Mouse (Mus musculus) embryonic facial prominence, embryonic 10.5 days (tissue): ENCODE results near the gene Yif1b. TPM values are rescaled to one million over a fixed set of nuclear protein-coding genes. Genes with fewer than 3 reads are reported as not detected.
A peak's percentile ranks its signal among the peaks of the same experiment; 100 is the strongest.

Experiments used
- DNase-seq: peaks from one replicate; pipeline ENCODE4 v3.0.0-alpha.2; 2017; ENCODE audit warnings: low spot score
- H3K27ac ChIP-seq: fragments of 300-500 bp; sonication (generic); replicated peaks from 2 replicates; pipeline ENCODE4 v1.5.1; 2016; ENCODE audit warnings: mild to moderate bottlenecking
- H3K27me3 ChIP-seq: fragments of 300-500 bp; sonication (generic); replicated peaks from 2 replicates; pipeline ENCODE4 v1.6.1; 2016; ENCODE audit warnings: low read depth, mild to moderate bottlenecking; ENCODE audit not compliant: poor library complexity, severe bottlenecking
- H3K36me3 ChIP-seq: fragments of 300-500 bp; sonication (generic); replicated peaks from 2 replicates; pipeline ENCODE4 v1.6.1; 2016; ENCODE audit warnings: mild to moderate bottlenecking, moderate library complexity
- H3K4me1 ChIP-seq: fragments of 300-500 bp; sonication (generic); 2 replicates; pipeline ENCODE4 v1.6.1; 2016
- H3K4me3 ChIP-seq: fragments of 300-500 bp; sonication (generic); 2 replicates; pipeline ENCODE4 v1.5.1; 2016; ENCODE audit warnings: mild to moderate bottlenecking, moderate library complexity
- H3K9me3 ChIP-seq: fragments of 300-500 bp; sonication (generic); 2 replicates; pipeline ENCODE4 v1.6.1; 2016; ENCODE audit warnings: mild to moderate bottlenecking
- WGBS: fragments of 180-500 bp; shearing (Covaris S2); methylation state at CpG from one replicate; pipeline ENCODE4 v1.1.7; 2016; 5-methylcytosine and 5-hydroxymethylcytosine counted together
- polyA plus RNA-seq: library from polyadenylated mRNA; unstranded; fragments of >200 nt; fragmentation: Nextera tagmentation; extraction: Ambion mirVana; gene quantifications from 2 replicates; pipeline ENCODE4 v1.2.1, GENCODE M21; 2016

The Yif1b gene
- polyA plus RNA-seq, 1 experiment from 2014 or later, result 100 TPM

DNA sequence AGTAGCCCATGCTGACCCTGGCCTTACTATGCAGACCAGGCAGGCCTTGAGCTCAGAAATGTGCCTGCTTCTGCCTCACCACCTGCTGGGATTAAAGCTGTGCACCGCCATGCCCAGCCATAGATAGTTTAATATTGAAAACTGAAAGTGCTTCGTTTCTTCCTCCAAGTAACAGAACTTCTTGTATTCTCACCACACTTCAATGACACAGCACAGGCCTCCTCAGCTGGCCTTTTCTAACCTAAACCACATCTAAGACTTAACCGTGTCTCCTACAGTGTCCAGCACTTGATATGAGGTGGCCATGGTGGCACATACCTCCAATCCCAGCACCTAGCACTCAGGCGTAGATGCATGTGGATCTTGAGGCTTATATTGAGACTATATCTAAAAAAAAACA, 32.3 kb downstream of the Yif1b start:
- no peaks in the 10 kb centered on the region for H3K36me3 ChIP-seq
- no peak overlapping the region for H3K27ac ChIP-seq
- peaks cover 11% of the 10 kb centered on the region; the same call in 1 of the 2 replicates for H3K4me1 ChIP-seq
- no peaks in the 10 kb centered on the region for H3K9me3 ChIP-seq
- 89% methylated on average over 4 of the region's 4 CpGs for WGBS
- H3K27me3 ChIP-seq, result no peaks in the 10 kb centered on the region
- no peak for DNase-seq
- H3K4me3 ChIP-seq, result no peak overlapping the region

GRCm38 (mm10) chr7:29271687-29272465, 33.7 kb downstream of the Yif1b start:
- no peak for DNase-seq
- H3K36me3 ChIP-seq, result no peaks in the 10 kb centered on the region
- peaks cover 3% of the 10 kb centered on the region; the same call in 1 of the 2 replicates for H3K4me1 ChIP-seq
- no peak overlapping the region for H3K4me3 ChIP-seq
- H3K27ac ChIP-seq, result no peak overlapping the region
- H3K9me3 ChIP-seq, result no peaks in the 10 kb centered on the region
- H3K27me3 ChIP-seq, result no peaks in the 10 kb centered on the region
- WGBS, result 83% methylated on average over 8 of the region's 8 CpGs

DNA sequence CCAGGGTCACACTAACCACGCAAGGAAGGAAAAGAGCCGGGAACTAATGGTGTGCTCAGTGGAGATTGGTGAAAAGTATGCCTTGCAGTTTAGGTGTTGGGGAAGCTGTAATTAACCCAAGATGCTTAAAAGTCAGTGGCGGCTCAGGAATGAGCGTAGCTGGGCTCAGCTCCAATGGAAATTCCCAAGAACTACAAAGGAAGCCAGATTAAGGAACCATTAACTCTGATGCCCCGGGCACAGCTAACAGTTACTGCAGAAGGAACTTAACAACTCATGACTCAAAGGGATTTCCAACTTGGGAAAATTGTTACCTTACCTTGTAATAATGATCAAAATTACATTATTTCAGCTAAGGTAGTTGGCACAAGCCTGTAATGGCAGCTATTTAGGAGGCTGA, 38.6 kb downstream of the Yif1b start:
- Histone ChIP-seq H3K36me3 (no peaks in the 10 kb centered on the region), H3K4me3 (no peak overlapping the region), H3K9me3 (no peaks in the 10 kb centered on the region), H3K27me3 (peaks cover 28% of the 10 kb centered on the region), H3K4me1 (peaks cover 23% of the 10 kb centered on the region), H3K27ac (no peak overlapping the region)
- WGBS, result 69% methylated on average over 5 of the region's 5 CpGs
- DNase-seq, result no peak

DNA sequence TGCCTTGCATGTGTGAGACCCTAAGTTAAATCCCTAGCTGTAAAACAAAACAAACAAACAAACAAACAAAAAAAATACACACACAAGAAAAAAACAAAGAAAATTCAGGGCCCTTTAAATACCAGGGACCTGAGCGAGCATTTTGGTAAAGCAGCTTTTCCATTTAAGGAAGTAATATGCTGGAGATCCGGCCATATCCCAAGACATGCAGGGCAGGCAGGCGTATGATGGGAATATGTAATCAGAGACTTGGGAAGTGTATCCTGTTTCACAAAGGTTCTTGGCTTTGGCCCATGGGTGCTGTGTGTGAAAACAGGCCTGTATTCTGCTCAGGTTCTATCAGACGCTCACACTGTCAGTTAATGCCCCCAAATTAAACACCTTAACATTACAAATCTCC, 39.4 kb downstream of the Yif1b start:
- no peak for DNase-seq

DNA sequence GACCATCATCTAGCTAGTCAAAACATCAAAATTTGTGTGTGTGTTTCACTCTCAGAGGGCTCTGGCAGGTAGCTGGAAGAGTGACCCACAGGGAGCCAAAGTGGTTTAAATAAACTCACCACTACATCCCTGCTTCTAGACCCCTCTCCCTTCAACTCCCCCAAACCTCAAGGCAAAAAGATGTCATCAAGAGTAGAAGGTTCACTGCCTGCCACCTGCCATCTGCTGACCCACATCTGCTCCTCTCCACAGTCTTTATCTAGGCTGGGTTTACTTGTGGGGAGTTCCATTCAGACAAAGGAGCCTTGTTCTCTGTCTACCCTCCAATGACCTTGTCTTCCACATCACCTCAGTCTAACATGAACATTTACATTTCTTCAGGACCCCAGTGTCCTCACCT, 41.1 kb downstream of the Yif1b start:
- no peak overlapping the region for H3K27ac ChIP-seq
- no peak for DNase-seq
- H3K4me3 ChIP-seq, result no peak overlapping the region
- H3K27me3 ChIP-seq, result peaks cover 50% of the 10 kb centered on the region
- H3K9me3 ChIP-seq, result no peaks in the 10 kb centered on the region
- peaks cover 30% of the 10 kb centered on the region for H3K4me1 ChIP-seq
- H3K36me3 ChIP-seq, result no peaks in the 10 kb centered on the region

More for the DNA sequence above, 39.4 kb downstream of the Yif1b start:
- no peak overlapping the region for H3K27ac ChIP-seq
- H3K27me3 ChIP-seq, result peaks cover 36% of the 10 kb centered on the region
- H3K36me3 ChIP-seq, result no peaks in the 10 kb centered on the region
- WGBS, result 91% methylated on average over 4 of the region's 4 CpGs
- no peaks in the 10 kb centered on the region for H3K9me3 ChIP-seq
- H3K4me1 ChIP-seq, result peaks cover 30% of the 10 kb centered on the region
- H3K4me3 ChIP-seq, result no peak overlapping the region

DNA sequence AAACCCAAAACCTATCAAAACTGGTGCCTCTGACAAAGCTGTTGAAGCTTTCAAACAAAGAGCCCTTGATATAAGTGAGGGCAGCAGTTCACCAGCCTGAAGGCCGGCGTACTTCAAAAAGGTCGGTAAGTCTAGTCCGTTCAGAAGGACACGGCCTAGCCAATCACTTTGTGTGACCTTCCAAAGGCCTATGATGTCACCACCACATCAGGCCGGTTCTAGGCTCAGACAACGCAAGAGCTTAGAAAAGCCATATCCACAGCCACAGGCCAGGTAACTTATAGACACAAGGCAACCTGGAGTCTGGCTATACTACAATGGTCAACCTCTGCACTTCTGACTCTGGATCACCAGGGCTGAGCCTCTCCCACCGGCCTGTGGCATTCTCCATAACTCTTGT, 41.8 kb downstream of the Yif1b start:
- no peak for DNase-seq
- H3K4me3 ChIP-seq, result peak overlapping the region; percentile 76; the same call in 1 of the 2 replicates
- H3K4me1 ChIP-seq, result peaks cover 30% of the 10 kb centered on the region
- no peaks in the 10 kb centered on the region for H3K9me3 ChIP-seq
- H3K27ac ChIP-seq, result no peak overlapping the region
- H3K27me3 ChIP-seq, result peaks cover 56% of the 10 kb centered on the region
- H3K36me3 ChIP-seq, result no peaks in the 10 kb centered on the region
- 65% methylated on average over 8 of the region's 8 CpGs for WGBS

DNA sequence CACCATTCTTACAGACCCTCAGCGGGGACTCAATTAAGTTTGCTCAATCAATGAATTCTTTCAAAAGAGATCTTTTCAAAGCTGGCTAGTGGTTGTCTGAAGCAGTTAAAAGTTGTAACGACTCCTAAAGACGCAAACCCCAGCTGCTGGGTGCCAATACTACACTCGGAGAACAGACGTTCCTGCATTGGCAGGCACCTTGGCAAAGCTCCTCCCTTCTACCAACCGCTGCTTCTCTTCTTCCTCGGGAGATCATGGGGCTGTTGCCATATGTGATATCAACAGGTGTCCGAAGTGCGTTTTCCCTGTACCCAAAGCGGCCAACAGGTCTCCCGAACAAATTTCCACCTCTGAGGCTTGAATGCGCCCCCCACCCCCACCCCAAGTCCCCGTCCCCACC, 42.7 kb downstream of the Yif1b start:
- Histone ChIP-seq H3K4me1 (peaks cover 30% of the 10 kb centered on the region), H3K27ac (peak overlapping the region; percentile 85), H3K4me3 (peak overlapping the region; percentile 76), H3K36me3 (no peaks in the 10 kb centered on the region), H3K9me3 (no peaks in the 10 kb centered on the region), H3K27me3 (peaks cover 64% of the 10 kb centered on the region)
- 12% methylated on average over 13 of the region's 13 CpGs for WGBS
- no peak for DNase-seq

DNA sequence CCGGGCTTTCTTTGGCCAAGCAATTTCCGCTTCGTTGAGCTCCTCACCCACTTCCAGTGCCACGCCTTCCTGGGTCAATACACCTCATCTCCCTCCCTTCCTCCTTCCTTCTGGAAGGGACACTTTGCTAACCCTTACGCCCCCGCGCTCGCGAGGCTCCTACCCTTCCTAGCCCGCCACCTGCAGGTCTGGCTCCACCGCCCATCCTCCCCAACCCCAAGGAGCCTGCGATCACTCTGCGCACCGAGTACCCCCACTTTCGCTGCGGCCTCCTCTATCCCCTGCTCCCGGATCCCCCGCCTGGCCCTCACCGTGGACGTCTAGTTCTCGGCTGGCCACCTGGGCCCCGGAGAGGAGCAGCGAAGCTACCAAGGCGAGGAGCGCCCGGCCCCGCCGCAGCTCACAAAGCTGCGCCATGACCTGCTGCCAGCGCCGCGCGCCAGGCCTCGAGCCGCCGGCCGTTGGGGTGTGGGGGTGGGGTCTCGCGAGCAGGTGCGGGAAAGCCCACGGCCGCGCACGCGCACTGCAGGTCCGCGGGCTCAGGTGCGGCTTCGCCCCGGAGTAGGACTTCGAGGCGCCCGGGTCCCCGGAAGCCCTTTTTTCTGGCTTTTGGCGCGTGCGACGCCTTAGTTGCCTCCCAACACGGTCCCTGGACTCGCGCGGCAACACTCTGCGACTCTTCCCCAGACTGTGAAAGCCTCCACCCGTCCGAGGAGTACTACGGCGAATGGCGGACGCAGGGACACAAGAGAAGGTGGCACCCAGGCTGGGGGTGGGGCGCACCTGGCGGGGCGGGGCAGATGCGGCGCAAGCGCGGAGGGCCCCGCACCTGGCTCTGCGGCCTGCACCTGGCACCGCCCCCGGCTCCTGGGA, 43.3 kb downstream of the Yif1b start, which contains the start of gene Spint2:
Gene Spint2, minus strand, starts transcription at position 712 of the 873 bp plus-strand sequence.
- peaks cover 69% of the 10 kb centered on the region for H3K27me3 ChIP-seq
- no peaks in the 10 kb centered on the region for H3K9me3 ChIP-seq
- H3K27ac ChIP-seq, result peak within 1 kb of the TSS; percentile 85
- H3K36me3 ChIP-seq, result no peaks in the 10 kb centered on the region
- peak within 1 kb of the TSS; percentile 76 for H3K4me3 ChIP-seq
- H3K4me1 ChIP-seq, result peaks cover 30% of the 10 kb centered on the region
- DNase-seq, result peak; percentile 78
- WGBS, result under 1% methylated on average over 80 of the region's 80 CpGs

GRCm38 (mm10) chr7:29282074-29282554, 44.0 kb downstream of the Yif1b start:
- Histone ChIP-seq H3K27me3 (peaks cover 72% of the 10 kb centered on the region), H3K27ac (peak overlapping the region; percentile 85), H3K4me1 (peaks cover 30% of the 10 kb centered on the region), H3K4me3 (peak overlapping the region; percentile 76), H3K9me3 (no peaks in the 10 kb centered on the region), H3K36me3 (no peaks in the 10 kb centered on the region)
- DNase-seq, result no peak
- 12% methylated on average over 21 of the region's 21 CpGs for WGBS

- 87% methylated on average over 4 of the region's 4 CpGs for WGBS
- Histone ChIP-seq H3K4me3 (no peak overlapping the region), H3K27me3 (peaks cover 86% of the 10 kb centered on the region), H3K36me3 (no peaks in the 10 kb centered on the region), H3K4me1 (peaks cover 35% of the 10 kb centered on the region), H3K9me3 (no peaks in the 10 kb centered on the region), H3K27ac (no peak overlapping the region)
- no peak for DNase-seq
These were observed 45.7 kb downstream of the Yif1b start for GRCm38 (mm10) chr7:29283876-29284275.

DNA sequence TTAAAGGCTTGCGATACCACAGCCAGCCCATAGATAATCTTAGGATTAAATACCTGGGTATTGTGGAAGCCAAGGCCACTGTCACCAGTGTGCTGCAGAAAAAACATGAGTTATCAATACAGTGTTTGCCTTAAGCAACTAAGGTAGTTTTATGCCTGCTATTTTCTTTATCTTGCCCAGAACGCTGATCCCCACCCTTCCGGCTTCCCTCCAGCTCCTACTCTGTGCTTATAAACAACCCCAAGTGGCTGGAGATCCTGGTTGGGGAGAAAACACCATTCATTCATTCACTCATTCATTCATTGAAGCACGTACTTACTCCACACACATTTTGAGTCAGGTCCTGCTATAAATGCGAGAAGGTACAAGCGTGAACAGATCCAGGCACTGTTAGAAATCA, 46.4 kb downstream of the Yif1b start:
- WGBS, result 93% methylated on average over 6 of the region's 6 CpGs
- H3K27ac ChIP-seq, result no peak overlapping the region
- no peak for DNase-seq
- H3K4me1 ChIP-seq, result peaks cover 37% of the 10 kb centered on the region
- no peaks in the 10 kb centered on the region for H3K36me3 ChIP-seq
- H3K27me3 ChIP-seq, result peaks cover 86% of the 10 kb centered on the region
- H3K9me3 ChIP-seq, result no peaks in the 10 kb centered on the region
- no peak overlapping the region for H3K4me3 ChIP-seq

GRCm38 (mm10) chr7:29287481-29287880, 49.4 kb downstream of the Yif1b start:
- Histone ChIP-seq H3K27me3 (peaks cover 74% of the 10 kb centered on the region), H3K4me1 (peaks cover 40% of the 10 kb centered on the region), H3K4me3 (no peak overlapping the region), H3K9me3 (no peaks in the 10 kb centered on the region), H3K27ac (no peak overlapping the region), H3K36me3 (no peaks in the 10 kb centered on the region)
- WGBS, result 90% methylated on average over 7 of the region's 7 CpGs
- no peak for DNase-seq
